Mouse (Mus musculus): ENCODE results near the gene Trim65. TPM values are rescaled to one million over a fixed set of nuclear protein-coding genes. Genes with fewer than 3 reads are reported as not detected.

The Trim65 gene
- polyA plus RNA-seq, 1 experiment from 2014 or later: 2.8 TPM

DNA sequence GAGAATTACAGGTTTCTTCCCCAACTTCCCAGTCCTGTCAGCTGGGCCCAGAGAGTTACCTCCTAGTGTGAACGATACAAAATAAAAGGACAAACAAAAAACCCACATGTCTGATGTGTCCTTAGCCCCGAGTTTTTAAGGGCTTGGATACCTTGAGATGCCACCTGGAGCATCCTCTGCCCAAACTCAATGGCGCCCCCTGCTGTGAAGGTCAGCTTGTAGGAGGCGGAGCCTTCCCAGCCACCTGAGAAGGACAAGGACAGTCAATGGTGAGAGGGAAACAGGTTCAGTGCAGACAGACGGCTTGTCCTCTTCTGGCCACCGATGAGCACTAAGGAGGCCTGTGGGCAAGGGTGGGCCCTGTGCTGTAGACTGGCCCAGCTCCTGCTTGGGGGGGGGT, 49.8 kb downstream of the Trim65 start:
- Histone ChIP-seq H3K4me1 (peaks cover 23% of the 10 kb centered on the region), H3K27ac (no peak overlapping the region), H3K9me3 (no peaks in the 10 kb centered on the region), H3K36me3 (peaks cover 56% of the 10 kb centered on the region), H3K4me3 (no peak overlapping the region), H3K4me2 (no peak overlapping the region), H3K27me3 (no peaks in the 10 kb centered on the region), H3K9ac (no peak overlapping the region)
- WGBS: 70% methylated on average over 6 of the region's 6 CpGs
- no peak for ATAC-seq (ENCODE audit: insufficient number of reproducible peaks, insufficient read depth, low FRiP score, low TSS enrichment, low read depth)

DNA sequence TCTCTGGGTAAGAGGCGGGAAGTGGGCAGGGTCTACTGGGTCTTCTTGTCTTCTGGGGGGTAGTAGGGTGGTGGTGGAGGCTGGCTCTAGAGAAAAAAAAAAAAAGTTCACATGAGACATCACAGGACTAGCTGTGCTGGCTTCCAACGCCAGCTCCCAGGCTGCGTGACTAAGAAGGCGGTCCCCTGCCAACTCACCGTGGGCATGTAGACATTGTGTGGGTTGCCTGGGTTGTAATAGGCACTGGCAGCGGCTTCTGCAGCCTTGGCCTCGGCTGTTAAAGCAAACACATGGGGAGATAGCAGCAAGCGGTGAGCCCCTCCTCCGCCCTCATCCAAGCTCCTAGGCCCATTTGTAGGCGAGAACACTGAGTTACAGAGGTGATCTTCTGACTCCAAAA, 51.4 kb downstream of the Trim65 start:
- 81% methylated on average over 10 of the region's 10 CpGs for WGBS
- ATAC-seq (ENCODE audit: insufficient number of reproducible peaks, insufficient read depth, low FRiP score, low TSS enrichment, low read depth): no peak
- Histone ChIP-seq H3K36me3 (peaks cover 56% of the 10 kb centered on the region), H3K9ac (no peak overlapping the region), H3K4me1 (peaks cover 20% of the 10 kb centered on the region), H3K9me3 (no peaks in the 10 kb centered on the region), H3K27me3 (no peaks in the 10 kb centered on the region), H3K4me3 (no peak overlapping the region), H3K27ac (no peak overlapping the region), H3K4me2 (no peak overlapping the region)

DNA sequence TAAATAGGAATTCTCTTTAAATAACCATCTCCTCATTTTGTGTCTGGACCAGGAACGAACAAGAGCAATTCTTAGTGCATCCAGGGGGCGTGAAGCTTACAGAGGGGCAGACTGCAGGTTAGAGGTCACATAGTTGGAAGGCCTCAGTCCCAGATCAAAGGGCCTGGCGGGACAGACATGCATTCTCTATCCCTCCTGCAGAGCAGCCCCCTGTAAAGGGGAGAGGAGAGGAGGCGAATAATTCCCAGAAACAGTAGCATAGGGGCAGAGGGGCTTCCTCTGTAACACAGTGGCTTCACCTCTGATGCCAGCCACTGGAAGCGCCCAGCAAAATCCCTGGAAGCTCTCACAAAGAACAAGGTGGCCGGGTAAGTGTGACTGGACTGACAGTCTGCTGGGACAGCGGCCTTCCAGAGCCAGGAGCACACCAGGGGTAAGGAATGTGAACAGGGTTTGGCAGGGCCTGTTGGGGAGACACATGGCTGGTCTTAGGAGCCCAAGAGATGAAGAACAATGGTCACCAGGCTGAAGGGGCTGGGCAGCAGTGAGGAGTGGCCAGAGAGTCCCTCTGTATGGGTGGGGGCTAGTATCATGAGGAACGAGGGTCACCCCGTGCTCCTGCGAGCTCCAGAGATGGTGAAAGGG, 52.1 kb downstream of the Trim65 start:
- peaks cover 51% of the 10 kb centered on the region for H3K36me3 ChIP-seq

DNA sequence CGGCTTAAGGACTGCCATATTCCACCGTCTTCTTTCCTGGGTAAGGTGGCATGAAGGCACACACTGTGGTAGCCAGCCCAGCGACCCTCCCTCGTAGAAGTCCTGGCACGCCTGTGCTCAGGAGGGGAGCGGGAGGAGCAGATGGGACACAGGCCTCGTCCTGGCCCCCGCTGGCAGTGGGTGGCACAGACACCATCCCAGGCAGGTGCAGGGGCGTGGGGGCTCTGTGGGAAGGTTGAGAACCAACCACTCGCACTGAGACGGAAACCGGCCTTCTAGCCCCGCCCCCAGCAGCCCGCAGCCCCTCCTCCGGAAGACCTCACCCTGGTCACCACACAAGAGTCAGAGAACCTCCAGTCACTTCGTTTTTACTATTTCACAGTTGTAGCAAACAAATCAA, 52.7 kb downstream of the Trim65 start:
- H3K27ac ChIP-seq: peak overlapping the region; percentile 39; the same call in 1 of the 2 replicates
- WGBS: 13% methylated on average over 16 of the region's 16 CpGs
- 0 out of 2 replicates have a peak overlapping the region, but pooled peaks have one; percentile 52 for H3K9ac ChIP-seq

More for the DNA sequence above, 52.1 kb downstream of the Trim65 start:
- H3K9ac ChIP-seq: no peak overlapping the region
- WGBS: 38% methylated on average over 10 of the region's 10 CpGs
- peaks cover 20% of the 10 kb centered on the region for H3K4me1 ChIP-seq
- no peak overlapping the region for H3K4me2 ChIP-seq
- H3K4me3 ChIP-seq: no peak overlapping the region
- no peaks in the 10 kb centered on the region for H3K27me3 ChIP-seq
- H3K9me3 ChIP-seq: no peaks in the 10 kb centered on the region
- H3K27ac ChIP-seq: no peak overlapping the region; the same call in 1 of the 2 replicates
- no peak for ATAC-seq (ENCODE audit: insufficient number of reproducible peaks, insufficient read depth, low FRiP score, low TSS enrichment, low read depth)

DNA sequence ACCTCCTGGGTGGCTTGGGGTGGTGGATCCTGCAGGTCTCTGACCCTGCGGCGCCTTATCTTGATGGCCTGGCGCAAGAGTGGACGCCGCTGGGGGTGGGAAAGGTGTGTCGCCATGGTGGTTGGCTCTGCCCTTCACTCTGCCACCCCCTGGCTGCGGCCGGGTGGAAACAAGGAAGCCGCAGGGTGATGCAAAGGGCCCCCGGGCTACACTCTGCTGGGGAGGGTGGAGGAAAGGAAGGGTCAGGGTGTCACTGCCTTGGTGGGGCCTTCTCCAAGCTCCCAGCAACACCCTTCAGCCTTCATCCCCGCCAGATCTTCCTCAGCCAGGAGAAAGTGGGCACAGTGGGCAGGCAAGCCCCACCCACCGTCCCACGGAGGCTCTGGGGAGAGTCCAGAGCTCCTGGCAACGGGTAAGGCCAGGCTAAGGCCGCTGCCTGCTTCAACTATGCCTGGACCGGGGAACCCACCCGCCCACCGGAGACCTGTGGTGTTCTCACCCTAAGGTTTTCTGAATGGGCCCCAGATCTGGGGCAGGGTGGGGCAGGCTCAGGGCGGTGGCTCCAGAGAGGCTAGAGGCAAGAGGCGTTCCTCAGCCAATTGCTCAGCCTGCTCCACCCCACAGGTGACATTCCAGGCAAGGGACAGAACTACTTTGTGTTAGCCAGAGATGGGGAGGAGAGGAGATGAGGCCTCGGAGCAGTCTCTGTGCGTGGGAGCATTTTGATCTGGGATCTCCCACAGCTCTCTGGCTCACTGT, 53.3 kb downstream of the Trim65 start, which contains the start of gene Unc13d:
TSS of gene Unc13d (minus strand) at position 516 of the 759 bp plus-strand sequence.
- H3K4me2 ChIP-seq: peak within 1 kb of the TSS; percentile 56
- no peak for ATAC-seq (ENCODE audit: insufficient number of reproducible peaks, insufficient read depth, low FRiP score, low TSS enrichment, low read depth)
- H3K9me3 ChIP-seq: no peaks in the 10 kb centered on the region
- peaks cover 41% of the 10 kb centered on the region for H3K36me3 ChIP-seq
- H3K4me1 ChIP-seq: peaks cover 20% of the 10 kb centered on the region
- peak within 1 kb of the TSS; percentile 52; the same call in 1 of the 2 replicates for H3K9ac ChIP-seq
- 59% methylated on average over 22 of the region's 22 CpGs for WGBS
- no peaks in the 10 kb centered on the region for H3K27me3 ChIP-seq
- H3K27ac ChIP-seq: peak within 1 kb of the TSS; percentile 39
- peak within 1 kb of the TSS; percentile 20; the same call in 1 of the 2 replicates for H3K4me3 ChIP-seq

More for the DNA sequence above, 52.7 kb downstream of the Trim65 start:
- H3K27me3 ChIP-seq: no peaks in the 10 kb centered on the region
- peak overlapping the region; percentile 20; the same call in 1 of the 2 replicates for H3K4me3 ChIP-seq
- no peaks in the 10 kb centered on the region for H3K9me3 ChIP-seq
- H3K4me2 ChIP-seq: peak overlapping the region; percentile 56
- peaks cover 20% of the 10 kb centered on the region for H3K4me1 ChIP-seq
- peaks cover 45% of the 10 kb centered on the region for H3K36me3 ChIP-seq
- ATAC-seq (ENCODE audit: insufficient number of reproducible peaks, insufficient read depth, low FRiP score, low TSS enrichment, low read depth): no peak

DNA sequence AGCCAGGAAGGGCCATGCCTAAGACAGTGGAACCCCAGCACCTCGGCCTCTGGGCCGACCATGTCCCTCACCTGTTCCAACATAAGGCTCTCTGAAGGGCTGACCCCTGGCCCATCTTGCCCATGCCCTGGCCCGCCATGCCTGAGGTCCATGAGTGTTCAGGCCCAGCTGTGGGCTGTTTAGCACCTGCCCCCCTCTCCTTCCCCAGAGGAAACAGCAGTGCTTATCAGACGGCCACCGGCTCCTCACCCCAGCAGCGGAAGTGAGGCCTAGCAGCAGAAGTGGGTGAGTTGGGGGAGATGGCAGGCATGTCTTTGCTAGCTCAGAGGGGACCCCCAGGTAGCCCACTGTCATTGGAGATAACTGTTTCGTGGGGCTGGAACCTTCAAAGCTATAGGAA, 54.1 kb downstream of the Trim65 start:
- 85% methylated on average over 7 of the region's 7 CpGs for WGBS

DNA sequence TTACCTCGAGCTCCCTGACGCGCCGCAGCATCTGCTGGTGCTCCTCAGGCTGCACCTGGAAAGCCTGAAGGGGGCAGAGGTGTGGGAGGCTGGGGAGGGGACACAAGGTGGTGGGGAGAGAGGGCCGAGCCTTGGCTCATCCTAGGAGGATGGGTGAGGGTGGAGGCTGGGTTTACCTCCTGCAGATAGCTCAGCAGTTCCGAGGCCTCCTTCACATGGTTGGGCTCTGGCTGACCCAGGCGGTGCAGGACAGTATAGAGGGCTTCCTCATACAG, 54.7 kb downstream of the Trim65 start:
- Histone ChIP-seq H3K9me3 (no peaks in the 10 kb centered on the region), H3K4me3 (no peak overlapping the region), H3K36me3 (peaks cover 27% of the 10 kb centered on the region), H3K9ac (no peak overlapping the region), H3K4me1 (peaks cover 20% of the 10 kb centered on the region), H3K4me2 (no peak overlapping the region), H3K27ac (no peak overlapping the region), H3K27me3 (no peaks in the 10 kb centered on the region)
- 0 out of 2 replicates have a peak, but pooled peaks have one; percentile 29 for ATAC-seq (ENCODE audit: insufficient number of reproducible peaks, insufficient read depth, low FRiP score, low TSS enrichment, low read depth)
- 60% methylated on average over 7 of the region's 7 CpGs for WGBS

More for the DNA sequence above, 54.1 kb downstream of the Trim65 start:
- H3K27ac ChIP-seq: no peak overlapping the region
- H3K4me1 ChIP-seq: peaks cover 20% of the 10 kb centered on the region
- no peaks in the 10 kb centered on the region for H3K27me3 ChIP-seq
- H3K4me3 ChIP-seq: no peak overlapping the region
- H3K9me3 ChIP-seq: no peaks in the 10 kb centered on the region
- no peak overlapping the region; the same call in 1 of the 2 replicates for H3K4me2 ChIP-seq
- H3K36me3 ChIP-seq: peaks cover 33% of the 10 kb centered on the region
- no peak for ATAC-seq (ENCODE audit: insufficient number of reproducible peaks, insufficient read depth, low FRiP score, low TSS enrichment, low read depth)
- no peak overlapping the region for H3K9ac ChIP-seq

DNA sequence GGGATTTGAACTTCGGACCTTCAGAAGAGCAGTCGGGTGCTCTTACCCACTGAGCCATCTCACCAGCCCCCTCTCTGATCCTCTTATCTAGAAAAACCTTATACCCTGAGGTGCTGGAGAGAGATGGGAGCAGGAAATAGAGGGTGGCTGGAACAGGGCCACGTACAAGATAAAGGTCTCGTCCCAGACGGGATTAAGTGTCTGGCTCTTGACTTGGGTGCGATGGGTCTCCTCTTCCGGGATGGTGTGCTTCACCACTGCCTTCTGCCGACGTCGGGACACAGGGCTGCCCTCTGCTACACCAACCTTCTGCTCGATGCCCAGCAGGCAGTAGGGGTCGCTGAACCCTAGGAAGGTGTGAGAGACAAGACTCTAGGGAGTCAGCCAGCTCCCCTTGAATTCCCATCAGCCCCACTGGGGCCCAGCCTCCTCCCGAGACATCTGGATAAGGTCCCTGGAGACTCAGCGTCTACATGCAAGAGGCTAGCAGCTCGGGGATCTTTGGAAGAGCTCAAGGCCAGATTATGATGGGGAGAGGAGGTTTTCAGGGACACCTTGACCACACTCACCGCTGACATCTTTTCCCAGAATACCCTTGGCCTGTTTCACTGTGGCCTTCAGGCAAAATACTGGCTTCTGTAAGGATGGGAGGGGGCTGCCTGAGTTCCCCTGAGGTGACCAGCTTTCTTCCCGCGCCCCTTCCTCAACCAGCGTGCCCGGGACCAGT, 55.2 kb downstream of the Trim65 start:
- ATAC-seq (ENCODE audit: insufficient number of reproducible peaks, insufficient read depth, low FRiP score, low TSS enrichment, low read depth): no peak
- no peak overlapping the region for H3K9ac ChIP-seq
- H3K27ac ChIP-seq: no peak overlapping the region
- H3K9me3 ChIP-seq: no peaks in the 10 kb centered on the region
- H3K4me1 ChIP-seq: peaks cover 20% of the 10 kb centered on the region
- 60% methylated on average over 20 of the region's 20 CpGs for WGBS
- no peaks in the 10 kb centered on the region for H3K27me3 ChIP-seq
- no peak overlapping the region for H3K4me2 ChIP-seq
- H3K4me3 ChIP-seq: no peak overlapping the region
- peaks cover 22% of the 10 kb centered on the region for H3K36me3 ChIP-seq

DNA sequence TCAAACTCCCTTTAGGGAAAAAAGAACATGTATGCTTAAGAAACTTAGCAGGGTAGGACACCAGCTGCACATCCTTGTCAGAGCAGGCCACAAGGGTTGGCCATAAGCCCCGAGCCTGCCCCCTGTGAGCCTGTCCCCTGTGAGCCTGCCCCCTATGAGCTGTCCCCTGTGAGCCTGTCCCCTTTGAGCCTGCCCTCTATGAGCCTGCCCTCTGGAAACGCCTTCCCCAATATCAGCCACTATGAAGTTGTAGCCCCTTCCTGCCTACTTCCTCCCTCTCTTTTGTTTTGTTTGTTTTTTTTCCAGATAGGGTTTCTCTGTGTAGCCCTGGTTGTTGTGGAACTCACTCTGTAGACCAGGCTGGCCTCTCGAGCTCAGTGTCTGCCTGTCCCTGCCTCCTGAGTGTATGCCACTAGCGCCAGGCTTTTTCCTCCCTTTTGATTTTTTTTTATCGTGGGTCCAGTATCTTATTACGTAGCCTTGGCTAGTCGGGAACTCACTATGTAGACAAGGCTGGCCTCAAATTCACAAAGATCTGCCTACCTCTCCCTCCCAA, 56.4 kb downstream of the Trim65 start:
- 47% methylated on average over 7 of the region's 7 CpGs for WGBS

DNA sequence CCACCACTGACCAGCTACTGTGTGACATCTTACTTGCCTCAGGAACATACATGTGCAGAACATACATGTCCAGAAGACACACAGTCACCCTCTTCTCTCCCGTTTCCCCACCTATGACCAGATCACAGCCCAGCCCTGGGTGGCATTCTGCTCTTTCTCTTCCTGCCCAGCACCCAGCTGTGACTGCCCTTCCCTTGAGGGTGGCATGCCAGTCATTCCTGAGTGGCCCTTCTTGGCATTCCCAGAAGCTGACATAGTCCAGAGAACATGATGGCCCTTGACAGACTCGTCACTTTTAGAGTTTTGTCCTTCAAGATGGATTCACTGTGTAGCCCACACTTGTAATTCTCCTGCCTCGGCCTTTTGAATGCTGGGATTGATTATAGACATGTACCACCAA, 58.3 kb downstream of the Trim65 start:
- Histone ChIP-seq H3K4me3 (no peak overlapping the region), H3K4me1 (peaks cover 6% of the 10 kb centered on the region), H3K9ac (no peak overlapping the region), H3K27ac (no peak overlapping the region), H3K36me3 (no peaks in the 10 kb centered on the region), H3K4me2 (no peak overlapping the region), H3K27me3 (no peaks in the 10 kb centered on the region), H3K9me3 (no peaks in the 10 kb centered on the region)
- 79% methylated on average over 3 of the region's 3 CpGs for WGBS
- ATAC-seq (ENCODE audit: insufficient number of reproducible peaks, insufficient read depth, low FRiP score, low TSS enrichment, low read depth): no peak

More for the DNA sequence above, 56.4 kb downstream of the Trim65 start:
- H3K36me3 ChIP-seq: peaks cover 10% of the 10 kb centered on the region
- H3K4me2 ChIP-seq: no peak overlapping the region
- no peak for ATAC-seq (ENCODE audit: insufficient number of reproducible peaks, insufficient read depth, low FRiP score, low TSS enrichment, low read depth)
- H3K4me3 ChIP-seq: no peak overlapping the region
- H3K9me3 ChIP-seq: no peaks in the 10 kb centered on the region
- no peaks in the 10 kb centered on the region for H3K27me3 ChIP-seq
- no peak overlapping the region for H3K27ac ChIP-seq
- H3K4me1 ChIP-seq: peaks cover 20% of the 10 kb centered on the region
- no peak overlapping the region for H3K9ac ChIP-seq
